Mouse (Mus musculus): Measurements from ENCODE around the gene Ccnyl1. TPM values are rescaled to one million over a fixed set of nuclear protein-coding genes. Genes with fewer than 3 reads are reported as not detected.

The Ccnyl1 gene
- polyA plus RNA-seq, 1 experiment from 2014 or later, result 11.2 TPM

GRCm38 (mm10) chr1:64742741-64743408, 52.6 kb downstream of the Ccnyl1 start:
- 0 out of 2 replicates have a peak, but pooled peaks cover 4% of the 10 kb centered on the region for H3K4me1 ChIP-seq (ENCODE audit: control insufficient read depth, insufficient read depth, low read length)
- no peaks in the 10 kb centered on the region for H3K36me3 ChIP-seq (ENCODE audit: control insufficient read depth, insufficient read depth, low read length)
- H3K4me2 ChIP-seq (ENCODE audit: low read depth), result no peak overlapping the region
- H3K4me3 ChIP-seq (ENCODE audit: low read depth, low read length), result no peak overlapping the region
- no peak for DNase-seq (ENCODE audit: low spot score)
- H3K27ac ChIP-seq (ENCODE audit: low read depth, low read length), result no peak overlapping the region
- no peak overlapping the region for H3K9ac ChIP-seq (ENCODE audit: low read length)
- no peak for ATAC-seq (ENCODE audit: insufficient read depth, low FRiP score, low TSS enrichment)
- 93% methylated on average over 18 of the region's 18 CpGs for WGBS
- no peaks in the 10 kb centered on the region for H3K9me3 ChIP-seq (ENCODE audit: control insufficient read depth, low read length)
- no peaks in the 10 kb centered on the region for H3K27me3 ChIP-seq (ENCODE audit: control insufficient read depth, insufficient read depth, low read length)

DNA sequence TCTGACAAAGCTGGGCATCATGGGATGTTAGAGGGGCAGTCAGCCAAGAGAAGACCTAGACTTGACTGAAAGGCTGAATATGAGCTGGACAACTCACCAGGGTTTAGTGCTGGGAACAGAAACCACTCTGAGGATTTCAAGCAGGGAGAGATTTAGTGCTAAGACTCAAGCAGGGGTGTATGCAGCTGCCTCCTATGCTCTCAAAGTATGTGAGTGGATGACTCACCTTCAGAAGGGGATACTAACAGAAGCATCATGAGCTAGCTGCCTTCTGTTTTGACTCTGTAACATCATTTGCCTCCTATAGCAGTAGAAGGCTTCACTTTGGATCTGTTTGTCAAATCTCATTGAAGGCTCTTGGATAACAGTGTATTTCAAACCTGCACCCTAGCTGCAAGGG, 54.4 kb downstream of the Ccnyl1 start:
- H3K27me3 ChIP-seq (ENCODE audit: control insufficient read depth, insufficient read depth, low read length), result no peaks in the 10 kb centered on the region
- no peaks in the 10 kb centered on the region for H3K9me3 ChIP-seq (ENCODE audit: control insufficient read depth, low read length)
- H3K4me1 ChIP-seq (ENCODE audit: control insufficient read depth, insufficient read depth, low read length), result no peaks in the 10 kb centered on the region
- no peak overlapping the region for H3K4me2 ChIP-seq (ENCODE audit: low read depth)
- DNase-seq (ENCODE audit: low spot score), result no peak
- H3K27ac ChIP-seq (ENCODE audit: low read depth, low read length), result no peak overlapping the region
- ATAC-seq (ENCODE audit: insufficient read depth, low FRiP score, low TSS enrichment), result no peak
- no peak overlapping the region for H3K9ac ChIP-seq (ENCODE audit: low read length)
- no peaks in the 10 kb centered on the region for H3K36me3 ChIP-seq (ENCODE audit: control insufficient read depth, insufficient read depth, low read length)
- no peak overlapping the region for H3K4me3 ChIP-seq (ENCODE audit: low read depth, low read length)

GRCm38 (mm10) chr1:64753109-64753508, 62.9 kb downstream of the Ccnyl1 start:
- H3K27me3 ChIP-seq (ENCODE audit: control insufficient read depth, insufficient read depth, low read length), result no peaks in the 10 kb centered on the region
- no peak overlapping the region for H3K27ac ChIP-seq (ENCODE audit: low read depth, low read length)
- H3K36me3 ChIP-seq (ENCODE audit: control insufficient read depth, insufficient read depth, low read length), result no peaks in the 10 kb centered on the region
- WGBS, result 94% methylated on average over 8 of the region's 8 CpGs
- ATAC-seq (ENCODE audit: insufficient read depth, low FRiP score, low TSS enrichment), result no peak
- H3K4me1 ChIP-seq (ENCODE audit: control insufficient read depth, insufficient read depth, low read length), result no peaks in the 10 kb centered on the region
- H3K9me3 ChIP-seq (ENCODE audit: control insufficient read depth, low read length), result no peaks in the 10 kb centered on the region
- H3K4me2 ChIP-seq (ENCODE audit: low read depth), result no peak overlapping the region
- no peak for DNase-seq (ENCODE audit: low spot score)
- H3K9ac ChIP-seq (ENCODE audit: low read length), result no peak overlapping the region
- H3K4me3 ChIP-seq (ENCODE audit: low read depth, low read length), result no peak overlapping the region

GRCm38 (mm10) chr1:64753668-64754067, 63.4 kb downstream of the Ccnyl1 start:
- no peaks in the 10 kb centered on the region for H3K9me3 ChIP-seq (ENCODE audit: control insufficient read depth, low read length)
- 85% methylated on average over 7 of the region's 7 CpGs for WGBS
- ATAC-seq (ENCODE audit: insufficient read depth, low FRiP score, low TSS enrichment), result no peak
- no peak overlapping the region for H3K27ac ChIP-seq (ENCODE audit: low read depth, low read length)
- no peak overlapping the region for H3K4me2 ChIP-seq (ENCODE audit: low read depth)
- no peaks in the 10 kb centered on the region for H3K4me1 ChIP-seq (ENCODE audit: control insufficient read depth, insufficient read depth, low read length)
- DNase-seq (ENCODE audit: low spot score), result no peak
- H3K4me3 ChIP-seq (ENCODE audit: low read depth, low read length), result no peak overlapping the region
- H3K9ac ChIP-seq (ENCODE audit: low read length), result no peak overlapping the region
- H3K36me3 ChIP-seq (ENCODE audit: control insufficient read depth, insufficient read depth, low read length), result no peaks in the 10 kb centered on the region
- H3K27me3 ChIP-seq (ENCODE audit: control insufficient read depth, insufficient read depth, low read length), result no peaks in the 10 kb centered on the region

- Histone ChIP-seq H3K9ac (ENCODE audit: low read length) (no peak overlapping the region), H3K36me3 (ENCODE audit: control insufficient read depth, insufficient read depth, low read length) (no peaks in the 10 kb centered on the region), H3K9me3 (ENCODE audit: control insufficient read depth, low read length) (no peaks in the 10 kb centered on the region), H3K4me2 (ENCODE audit: low read depth) (no peak overlapping the region), H3K4me3 (ENCODE audit: low read depth, low read length) (no peak overlapping the region), H3K27me3 (ENCODE audit: control insufficient read depth, insufficient read depth, low read length) (no peaks in the 10 kb centered on the region), H3K27ac (ENCODE audit: low read depth, low read length) (no peak overlapping the region), H3K4me1 (ENCODE audit: control insufficient read depth, insufficient read depth, low read length) (no peaks in the 10 kb centered on the region)
- no peak for DNase-seq (ENCODE audit: low spot score)
- no peak for ATAC-seq (ENCODE audit: insufficient read depth, low FRiP score, low TSS enrichment)
- WGBS, result 91% methylated on average over 5 of the region's 5 CpGs
These were observed 64.4 kb downstream of the Ccnyl1 start for GRCm38 (mm10) chr1:64754658-64755057.

DNA sequence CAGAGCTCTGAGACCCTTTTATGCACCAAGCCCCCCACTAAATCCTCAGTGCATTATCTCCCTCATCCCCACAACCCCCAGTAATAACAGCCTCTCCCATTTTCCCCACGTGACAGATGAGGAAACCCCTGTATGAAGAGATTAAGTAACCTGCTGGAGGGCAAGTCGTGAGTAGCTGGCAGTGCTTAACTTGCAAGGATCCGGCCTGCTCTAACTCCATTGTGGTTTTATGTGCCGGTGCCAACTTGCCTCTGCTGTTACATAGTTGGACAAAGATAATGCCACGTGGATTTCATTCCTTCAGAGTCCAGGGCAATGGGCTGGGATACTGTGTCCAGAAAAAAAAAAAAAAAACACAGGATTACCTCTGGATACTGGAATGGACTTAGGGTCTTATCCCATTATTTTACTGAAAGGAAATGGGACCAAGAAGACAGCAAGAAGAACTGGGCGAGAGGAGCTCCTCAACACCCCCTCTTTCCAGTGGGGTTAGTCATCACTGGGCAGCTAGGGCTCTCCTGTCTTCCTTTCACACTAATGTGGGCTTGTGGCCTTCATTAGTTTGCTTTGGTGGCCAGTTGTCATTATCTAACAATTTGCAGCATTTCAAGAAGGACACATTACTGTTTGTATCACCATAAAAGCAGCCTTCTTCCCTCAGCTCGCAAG, 65.8 kb downstream of the Ccnyl1 start:
- Histone ChIP-seq H3K4me3 (ENCODE audit: low read depth, low read length) (no peak overlapping the region), H3K9ac (ENCODE audit: low read length) (no peak overlapping the region), H3K4me2 (ENCODE audit: low read depth) (no peak overlapping the region), H3K4me1 (ENCODE audit: control insufficient read depth, insufficient read depth, low read length) (no peaks in the 10 kb centered on the region), H3K27ac (ENCODE audit: low read depth, low read length) (no peak overlapping the region), H3K9me3 (ENCODE audit: control insufficient read depth, low read length) (no peaks in the 10 kb centered on the region), H3K27me3 (ENCODE audit: control insufficient read depth, insufficient read depth, low read length) (no peaks in the 10 kb centered on the region), H3K36me3 (ENCODE audit: control insufficient read depth, insufficient read depth, low read length) (no peaks in the 10 kb centered on the region)
- 80% methylated on average over 7 of the region's 7 CpGs for WGBS
- ATAC-seq (ENCODE audit: insufficient read depth, low FRiP score, low TSS enrichment) (no peak), DNase-seq (ENCODE audit: low spot score) (no peak)

GRCm38 (mm10) chr1:64756640-64757030, 66.4 kb downstream of the Ccnyl1 start:
- Histone ChIP-seq H3K4me3 (ENCODE audit: low read depth, low read length) (no peak overlapping the region), H3K4me2 (ENCODE audit: low read depth) (no peak overlapping the region), H3K27ac (ENCODE audit: low read depth, low read length) (no peak overlapping the region), H3K9ac (ENCODE audit: low read length) (no peak overlapping the region), H3K27me3 (ENCODE audit: control insufficient read depth, insufficient read depth, low read length) (no peaks in the 10 kb centered on the region), H3K9me3 (ENCODE audit: control insufficient read depth, low read length) (no peaks in the 10 kb centered on the region), H3K36me3 (ENCODE audit: control insufficient read depth, insufficient read depth, low read length) (no peaks in the 10 kb centered on the region), H3K4me1 (ENCODE audit: control insufficient read depth, insufficient read depth, low read length) (no peaks in the 10 kb centered on the region)
- WGBS, result 77% methylated on average over 10 of the region's 10 CpGs
- no peak for ATAC-seq (ENCODE audit: insufficient read depth, low FRiP score, low TSS enrichment)
- DNase-seq (ENCODE audit: low spot score), result no peak

GRCm38 (mm10) chr1:64757254-64757653, 67.0 kb downstream of the Ccnyl1 start:
- no peak for DNase-seq (ENCODE audit: low spot score)
- Histone ChIP-seq H3K9ac (ENCODE audit: low read length) (no peak overlapping the region), H3K36me3 (ENCODE audit: control insufficient read depth, insufficient read depth, low read length) (no peaks in the 10 kb centered on the region), H3K4me2 (ENCODE audit: low read depth) (no peak overlapping the region), H3K27me3 (ENCODE audit: control insufficient read depth, insufficient read depth, low read length) (no peaks in the 10 kb centered on the region), H3K4me3 (ENCODE audit: low read depth, low read length) (no peak overlapping the region), H3K4me1 (ENCODE audit: control insufficient read depth, insufficient read depth, low read length) (no peaks in the 10 kb centered on the region), H3K27ac (ENCODE audit: low read depth, low read length) (no peak overlapping the region), H3K9me3 (ENCODE audit: control insufficient read depth, low read length) (no peaks in the 10 kb centered on the region)
- 38% methylated on average over 2 of the region's 2 CpGs for WGBS
- ATAC-seq (ENCODE audit: insufficient read depth, low FRiP score, low TSS enrichment), result no peak

DNA sequence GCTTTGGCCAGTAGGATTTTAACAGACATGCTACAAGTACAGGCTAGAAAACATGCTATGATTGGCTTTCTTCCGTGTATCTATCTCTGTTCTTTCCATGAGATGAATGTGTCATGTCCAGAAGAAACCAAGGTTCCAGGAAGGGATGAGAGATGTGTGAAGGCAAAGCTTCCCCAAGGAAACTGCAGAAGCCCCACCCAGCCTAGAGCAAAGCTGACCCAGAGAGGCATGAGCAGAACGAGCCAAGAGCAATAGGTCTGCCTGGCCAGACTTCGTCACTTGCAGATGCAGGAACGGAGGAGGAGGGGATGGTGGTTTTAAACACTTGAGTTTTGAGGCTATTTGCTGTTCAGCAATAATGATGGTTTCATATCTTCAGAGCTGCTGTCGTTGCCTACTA, 67.5 kb downstream of the Ccnyl1 start:
- no peak overlapping the region for H3K9ac ChIP-seq (ENCODE audit: low read length)
- 89% methylated on average over 5 of the region's 5 CpGs for WGBS
- H3K4me2 ChIP-seq (ENCODE audit: low read depth), result no peak overlapping the region
- no peak for ATAC-seq (ENCODE audit: insufficient read depth, low FRiP score, low TSS enrichment)
- H3K4me1 ChIP-seq (ENCODE audit: control insufficient read depth, insufficient read depth, low read length), result no peaks in the 10 kb centered on the region
- H3K4me3 ChIP-seq (ENCODE audit: low read depth, low read length), result no peak overlapping the region
- no peaks in the 10 kb centered on the region for H3K36me3 ChIP-seq (ENCODE audit: control insufficient read depth, insufficient read depth, low read length)
- H3K9me3 ChIP-seq (ENCODE audit: control insufficient read depth, low read length), result no peaks in the 10 kb centered on the region
- no peak overlapping the region for H3K27ac ChIP-seq (ENCODE audit: low read depth, low read length)
- DNase-seq (ENCODE audit: low spot score), result no peak
- no peaks in the 10 kb centered on the region for H3K27me3 ChIP-seq (ENCODE audit: control insufficient read depth, insufficient read depth, low read length)
